ENCODE assay signal across 8 mouse cellular contexts in the genomic region with DNA sequence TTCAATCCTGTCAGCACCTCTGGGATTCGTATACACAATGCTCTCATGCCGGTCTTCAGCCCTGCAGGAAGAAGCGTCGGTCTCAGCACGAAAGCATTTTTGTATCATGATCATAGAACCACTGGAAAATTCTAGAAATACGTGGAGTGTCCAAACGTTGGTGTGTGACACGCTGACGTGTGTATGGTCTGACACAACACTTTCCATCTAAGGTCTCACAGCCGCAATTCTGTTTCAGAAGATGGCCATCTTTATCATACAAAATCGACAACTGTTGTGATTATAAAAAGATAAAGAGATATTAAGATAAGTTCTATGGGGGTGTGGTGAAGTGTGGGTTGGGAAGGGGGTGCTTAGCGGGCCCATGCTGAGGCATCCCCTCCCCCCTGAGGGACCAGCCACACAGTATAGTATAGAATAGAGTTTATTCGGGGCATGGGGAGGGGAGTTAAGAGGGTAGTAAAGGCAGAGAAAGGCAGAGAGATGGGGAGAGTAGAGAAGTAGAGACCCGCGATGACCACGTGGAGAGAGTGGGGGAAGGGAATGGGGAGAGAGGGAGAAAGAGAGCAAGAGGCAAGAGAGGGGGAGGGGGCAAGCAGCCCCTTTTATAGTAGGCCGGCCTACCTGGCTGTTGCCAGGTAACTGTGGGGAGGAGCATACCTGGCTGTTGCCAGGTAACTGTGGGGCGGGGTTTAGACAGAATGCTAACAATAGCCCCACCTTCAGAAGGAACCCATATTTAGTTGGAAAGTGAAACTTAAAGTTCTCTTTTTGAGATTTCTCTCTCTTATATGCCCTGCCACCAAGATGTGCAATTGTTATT.
DNase-seq lines count a peak whose midpoint lies in the region; ATAC-seq lines count a peak whose summit lies in the region.

No protein-coding gene starts in this region.

- 0 out of 2 replicates have a peak, but pooled peaks cover 5% of the 10 kb centered on the region for H3K27me3 ChIP-seq in embryonic facial prominence, embryonic 12.5 days
- no peaks in the 10 kb centered on the region; the same call in 1 of the 2 replicates for H3K27me3 ChIP-seq in lung, embryonic 16.5 days (ENCODE audit: control insufficient read depth, insufficient read depth, low read depth, low read length)

- intact Hi-C loops in heart, postnatal 25 days (cut with DNase I): no loop called here

- WGBS in embryonic facial prominence, embryonic 12.5 days: 39% methylated on average over 18 of the region's 18 CpGs
- WGBS in lung, embryonic 16.5 days: 20% methylated on average over 18 of the region's 18 CpGs

- peak overlapping the region; percentile 53 for H3K4me2 ChIP-seq in embryonic facial prominence, embryonic 12.5 days (replicated peaks)
- peak overlapping the region; percentile 61 for H3K4me2 ChIP-seq in lung, embryonic 16.5 days (ENCODE audit: low read depth, low read length)

- no peaks in the 10 kb centered on the region for H3K36me3 ChIP-seq in embryonic facial prominence, embryonic 12.5 days
- no peaks in the 10 kb centered on the region for H3K36me3 ChIP-seq in lung, embryonic 16.5 days (ENCODE audit: control insufficient read depth, insufficient read depth, low read length)

- H3K4me3 ChIP-seq in embryonic facial prominence, embryonic 12.5 days: peak overlapping the region; percentile 28
- H3K4me3 ChIP-seq in lung, embryonic 16.5 days (ENCODE audit: low read length): peak overlapping the region; percentile 53

- H3K9me3 ChIP-seq in embryonic facial prominence, embryonic 12.5 days: no peaks in the 10 kb centered on the region
- H3K9me3 ChIP-seq in lung, embryonic 16.5 days (ENCODE audit: control insufficient read depth, low read length): no peaks in the 10 kb centered on the region

- DNase-seq in heart, adult 18-20 months: peak; percentile 4 to 9
- no peak for DNase-seq in heart, postnatal 25 days (ENCODE audit: low spot score)
- DNase-seq in kidney, adult 11 months: peak; percentile 57
- DNase-seq in adrenal gland, postnatal 36 days: no peak

- no peak overlapping the region for H3K9ac ChIP-seq in embryonic facial prominence, embryonic 12.5 days
- H3K9ac ChIP-seq in lung, embryonic 16.5 days (ENCODE audit: low read length): peak overlapping the region; percentile 42

- ATAC-seq in embryonic facial prominence, embryonic 12.5 days (ENCODE audit: insufficient number of reproducible peaks, insufficient read depth, low FRiP score, low TSS enrichment): no peak
- ATAC-seq in lung, embryonic 16.5 days (ENCODE audit: low read depth): peak; percentile 70
- no peak for ATAC-seq in megakaryocyte progenitor cell, adult 5-6 weeks (replicated peaks; ENCODE audit: poor library complexity)
- ATAC-seq in frontal cortex, adult (ENCODE audit: low TSS enrichment): no peak

- no peak overlapping the region for H3K27ac ChIP-seq in embryonic facial prominence, embryonic 12.5 days
- peak overlapping the region; percentile 44; the same call in 1 of the 2 replicates for H3K27ac ChIP-seq in lung, embryonic 16.5 days (ENCODE audit: low read length)

- peaks cover 45% of the 10 kb centered on the region for H3K4me1 ChIP-seq in embryonic facial prominence, embryonic 12.5 days
- peaks cover 8% of the 10 kb centered on the region; the same call in 1 of the 2 replicates for H3K4me1 ChIP-seq in lung, embryonic 16.5 days (replicated peaks; ENCODE audit: control insufficient read depth, insufficient read depth, low read length)

Comparison
In these comparisons a context has a peak if more than half of its experiments do, and no peak if none do; other contexts are left out.
1. DNase-seq: peak in heart, adult 18-20 months (2 of 2) and kidney, adult 11 months (single experiment); none in heart, postnatal 25 days (single experiment) and adrenal gland, postnatal 36 days (0 of 2).